Mouse (Mus musculus) lung, adult 2 months (tissue): ENCODE data around the gene Rtcb. TPM values are rescaled to one million over a fixed set of nuclear protein-coding genes. Genes with fewer than 3 reads are reported as not detected.
A peak's percentile ranks its signal among the peaks of the same experiment; 100 is the strongest.

Experiments
- DNase-seq: peaks from one replicate; pipeline ENCODE4 v3.0.0; 2022
- H3K4me1 ChIP-seq: fragments of 200-500 bp; 2 replicates; pipeline ENCODE4 v1.6.1; 2011; ENCODE audit warnings: low read length; ENCODE audit not compliant: control insufficient read depth, insufficient read depth
- H3K4me3 ChIP-seq: fragments of 200-500 bp; replicated peaks from 2 replicates; pipeline ENCODE3; 2011; ENCODE audit warnings: low read depth, mild to moderate bottlenecking, control low read depth, low read length; ENCODE audit errors: extremely low read depth
- CTCF ChIP-seq: fragments of 200-500 bp; IDR thresholded peaks from 2 replicates; pipeline ENCODE4 v1.5.1; 2011; ENCODE audit warnings: mild to moderate bottlenecking, low read length, control low read depth; ENCODE audit not compliant: insufficient read depth
- POLR2A ChIP-seq: fragments of 200-500 bp; IDR thresholded peaks from 2 replicates; pipeline ENCODE4 v1.6.1; 2011; ENCODE audit warnings: low read depth, mild to moderate bottlenecking, control low read depth, low read length, borderline replicate concordance; ENCODE audit errors: extremely low read depth
- WGBS: fragments of 180-500 bp; shearing (Covaris S2); methylation state at CpG from one replicate; pipeline ENCODE4 v1.1.7; 2018; 5-methylcytosine and 5-hydroxymethylcytosine counted together
- polyA plus RNA-seq: library from polyadenylated mRNA; depleted of rRNA; stranded (reverse); fragments of >200 nt; gene quantifications from 2 replicates; pipeline ENCODE4 v1.2.3, GENCODE M21; 2012

Rtcb gene
- polyA plus RNA-seq, 1 experiment = 66.0 TPM

DNA sequence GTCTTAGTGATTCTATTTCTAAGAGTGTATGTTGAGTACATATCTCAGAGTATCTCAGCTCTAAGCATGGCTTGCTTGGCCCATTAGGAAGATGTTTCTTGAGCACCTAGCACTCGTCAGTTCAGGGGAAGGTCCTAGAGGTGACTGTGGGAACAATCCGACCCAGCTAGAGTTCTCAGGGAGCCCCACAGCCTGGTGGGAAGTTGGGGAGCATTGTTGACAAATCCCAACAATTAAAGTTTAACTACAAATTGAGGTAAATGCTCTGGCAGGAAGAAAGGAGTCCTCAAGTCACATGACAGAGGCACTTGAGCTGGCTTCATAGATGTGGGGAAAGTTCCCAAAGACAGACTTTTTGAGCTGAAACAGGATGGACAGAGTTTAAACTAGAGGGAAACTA is 11.1 kb upstream of the Rtcb start:
- 33% methylated on average over 2 of the region's 2 CpGs for WGBS
- TF ChIP-seq CTCF = no peak
- TF ChIP-seq POLR2A = no peak
- H3K4me1 ChIP-seq = no peaks in the 10 kb centered on the region
- DNase-seq = no peak
- no peak overlapping the region for H3K4me3 ChIP-seq

DNA sequence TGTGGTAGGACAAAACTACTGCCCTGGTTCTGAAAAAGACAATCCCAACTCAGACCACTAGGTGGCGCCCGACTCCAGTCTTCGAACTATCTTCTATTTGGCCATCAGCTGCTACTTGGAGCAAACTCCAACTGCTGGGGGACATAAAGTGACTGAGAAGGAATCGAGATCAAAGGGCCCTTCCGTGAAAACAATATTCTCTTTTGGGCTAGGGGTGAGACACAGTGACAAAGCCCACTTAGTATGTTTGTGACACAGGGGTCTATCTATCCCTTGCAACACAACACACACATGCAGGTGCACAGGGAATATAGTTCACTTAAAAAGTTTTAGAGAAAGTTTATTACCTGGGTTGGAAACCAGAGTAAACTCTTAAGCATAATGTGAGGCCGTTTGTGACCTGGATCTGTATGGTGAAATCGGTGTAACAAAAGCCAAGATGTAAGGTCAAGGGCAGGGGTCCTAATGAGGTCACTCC is 10.6 kb upstream of the Rtcb start:
- 13% methylated on average over 7 of the region's 7 CpGs for WGBS
- peak; percentile 79 for DNase-seq
- TF ChIP-seq CTCF (peak; percentile 64), POLR2A (no peak)
- H3K4me3 ChIP-seq = no peak overlapping the region
- H3K4me1 ChIP-seq = no peaks in the 10 kb centered on the region

DNA sequence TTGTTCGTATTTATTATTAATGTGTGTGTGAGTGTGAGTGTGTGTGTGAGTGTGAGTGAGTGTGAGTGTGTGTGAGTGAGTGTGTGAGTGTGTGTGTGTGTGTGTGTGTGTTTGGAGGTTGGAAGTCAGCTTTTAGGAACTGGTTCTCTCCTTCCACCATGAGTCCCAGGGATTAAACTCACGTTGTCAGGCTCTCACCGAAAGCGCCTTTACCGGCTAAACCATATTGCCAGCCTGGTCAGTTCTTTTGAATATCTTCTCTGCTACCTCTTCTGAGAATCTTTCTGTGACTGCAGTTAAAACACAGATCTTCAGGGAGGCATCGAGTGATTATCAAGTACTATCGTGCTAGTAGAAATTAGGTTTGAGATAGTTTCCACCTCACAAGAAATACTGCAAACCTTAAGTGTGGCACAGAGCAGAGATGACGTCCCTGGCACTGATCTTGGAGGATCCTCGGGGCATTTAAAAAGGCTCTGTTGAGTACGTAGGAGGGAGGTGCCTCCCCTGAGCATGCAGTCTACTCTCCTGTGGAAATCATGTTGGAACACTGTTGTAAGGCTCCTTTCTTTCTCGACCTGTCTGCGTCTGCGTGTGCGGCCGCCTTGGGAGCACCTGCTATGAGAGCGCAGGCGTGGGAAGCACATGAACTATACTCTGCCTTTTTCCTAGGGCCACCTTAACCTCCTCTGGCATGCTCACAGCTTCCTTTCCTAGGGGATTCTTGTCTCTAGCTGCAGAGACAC is 10.0 kb upstream of the Rtcb start:
- H3K4me1 ChIP-seq = no peaks in the 10 kb centered on the region; the same call in 1 of the 2 replicates
- DNase-seq = no peak
- TF ChIP-seq CTCF (no peak), POLR2A (no peak)
- 65% methylated on average over 17 of the region's 17 CpGs for WGBS
- no peak overlapping the region for H3K4me3 ChIP-seq

DNA sequence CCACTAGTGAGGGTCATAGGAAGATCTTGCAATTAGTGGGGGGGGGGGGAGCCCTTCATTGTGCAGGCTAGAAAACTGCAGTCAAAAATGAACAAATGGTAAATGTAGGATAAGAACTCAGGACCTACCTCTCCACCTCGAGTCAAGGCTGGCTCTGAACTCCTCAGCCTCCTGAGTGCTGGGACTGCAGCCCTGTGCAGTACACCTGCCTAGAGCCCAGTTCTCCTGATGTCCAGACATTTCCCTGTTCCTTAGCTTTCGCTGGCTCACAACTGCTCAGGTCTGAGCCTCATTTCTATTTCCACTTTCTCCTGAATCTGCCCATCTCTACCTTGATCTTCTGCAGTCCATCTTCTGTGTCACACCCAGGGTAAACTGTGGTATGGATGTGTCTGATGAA is 8.9 kb upstream of the Rtcb start:
- no peaks in the 10 kb centered on the region; the same call in 1 of the 2 replicates for H3K4me1 ChIP-seq
- no peak overlapping the region for H3K4me3 ChIP-seq
- TF ChIP-seq POLR2A (no peak), CTCF (no peak)
- 42% methylated on average over 2 of the region's 2 CpGs for WGBS
- DNase-seq = no peak

DNA sequence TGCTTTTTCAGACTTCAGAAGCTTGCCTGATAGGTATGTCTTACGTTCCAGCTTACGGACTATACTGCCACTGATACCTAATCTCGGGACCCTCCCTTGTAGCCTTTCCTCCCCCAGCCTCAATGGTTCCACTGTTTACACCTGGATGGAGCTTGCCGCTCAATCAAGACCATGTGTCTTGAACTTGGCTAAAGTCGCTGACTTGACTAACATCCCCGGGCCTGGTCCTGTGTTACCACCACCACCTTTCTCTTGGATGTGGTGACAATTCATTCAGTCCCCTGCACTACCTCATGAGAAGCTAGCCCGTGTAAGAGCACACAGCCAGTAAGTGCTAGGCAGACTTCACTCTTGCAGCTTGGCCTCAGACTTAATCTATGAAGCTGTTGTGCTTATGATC is 6.7 kb upstream of the Rtcb start:
- no peak for DNase-seq
- Histone ChIP-seq H3K4me1 (no peaks in the 10 kb centered on the region; the same call in 1 of the 2 replicates), H3K4me3 (no peak overlapping the region)
- TF ChIP-seq POLR2A (no peak), CTCF (no peak)
- WGBS = 84% methylated on average over 7 of the region's 7 CpGs

DNA sequence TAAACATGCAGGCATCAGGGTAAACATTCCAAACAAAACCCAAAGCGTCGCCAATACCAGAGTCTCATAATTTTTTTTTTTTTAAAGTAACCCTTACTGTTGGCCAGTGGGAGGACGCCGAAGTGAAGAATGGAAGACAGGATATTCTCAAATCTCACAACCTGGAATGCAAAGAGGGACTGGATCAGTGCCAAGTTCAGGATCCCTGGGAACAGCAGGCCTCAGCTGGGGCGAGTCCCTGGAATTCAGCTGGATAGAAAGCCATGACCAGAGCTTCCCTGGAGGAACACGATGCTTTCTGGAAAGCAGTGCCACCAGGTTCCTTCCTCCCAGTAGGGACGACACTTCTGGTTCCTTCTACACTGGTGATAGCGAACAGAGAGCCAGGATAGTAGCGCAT is 5.3 kb upstream of the Rtcb start:
- no peak for DNase-seq
- no peak for TF ChIP-seq CTCF
- no peak for TF ChIP-seq POLR2A
- WGBS = 42% methylated on average over 9 of the region's 9 CpGs
- Histone ChIP-seq H3K4me3 (no peak overlapping the region), H3K4me1 (no peaks in the 10 kb centered on the region; the same call in 1 of the 2 replicates)

DNA sequence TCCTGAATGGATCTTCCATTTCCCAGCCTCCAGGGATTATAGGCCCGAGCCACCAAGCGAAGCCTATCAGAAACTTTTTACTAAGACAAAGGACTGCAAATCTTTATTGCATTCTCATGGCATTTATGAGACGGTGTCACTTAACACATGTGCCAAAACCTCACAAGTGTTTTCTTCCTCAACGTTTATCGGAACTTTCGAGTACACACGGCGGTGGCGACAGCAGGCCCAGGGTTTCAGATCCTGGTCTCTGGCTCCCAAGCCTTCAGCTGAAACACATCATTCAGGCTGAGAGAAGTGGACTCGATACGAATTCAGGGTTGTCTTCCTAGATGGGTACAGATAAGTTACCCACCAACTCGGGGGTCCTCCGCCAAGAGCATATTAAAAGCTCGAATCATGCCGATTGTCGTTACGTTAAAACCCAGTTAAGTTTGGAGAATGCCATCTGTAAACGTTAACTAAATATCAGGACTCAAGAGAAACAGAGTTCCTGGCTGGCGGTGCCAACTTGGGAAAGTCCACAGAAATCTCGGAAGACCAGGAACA is 678 bp downstream of the Rtcb start:
- TF ChIP-seq POLR2A = no peak
- TF ChIP-seq CTCF = no peak
- H3K4me3 ChIP-seq = peak overlapping the region; percentile 84
- DNase-seq = peak; percentile 9
- peaks cover 3% of the 10 kb centered on the region; the same call in 1 of the 2 replicates for H3K4me1 ChIP-seq
- WGBS = 2% methylated on average over 20 of the region's 20 CpGs

DNA sequence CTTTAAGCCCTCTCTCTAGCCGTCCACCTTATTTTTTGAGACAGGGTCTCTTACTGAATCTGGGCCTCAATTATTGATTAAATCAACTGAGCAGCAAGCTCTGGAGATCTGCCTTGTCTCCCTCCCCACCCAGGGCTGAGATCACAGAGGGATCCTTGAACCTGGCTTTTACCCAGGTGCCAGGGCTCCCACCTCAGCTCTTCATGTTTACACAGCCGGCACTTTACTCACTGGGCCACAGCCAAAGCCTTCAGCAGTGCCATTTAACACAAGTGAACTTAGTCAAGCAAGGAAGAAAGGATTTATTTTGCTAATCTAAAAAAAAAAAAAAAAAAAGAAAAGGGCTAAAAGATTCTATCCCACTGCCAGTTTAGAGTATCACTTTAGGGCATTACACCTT is 3.2 kb downstream of the Rtcb start:
- peak; percentile 15 for DNase-seq
- Histone ChIP-seq H3K4me3 (no peak overlapping the region), H3K4me1 (peaks cover 3% of the 10 kb centered on the region; the same call in 1 of the 2 replicates)
- 40% methylated on average over 2 of the region's 2 CpGs for WGBS
- TF ChIP-seq CTCF = no peak
- TF ChIP-seq POLR2A = no peak

DNA sequence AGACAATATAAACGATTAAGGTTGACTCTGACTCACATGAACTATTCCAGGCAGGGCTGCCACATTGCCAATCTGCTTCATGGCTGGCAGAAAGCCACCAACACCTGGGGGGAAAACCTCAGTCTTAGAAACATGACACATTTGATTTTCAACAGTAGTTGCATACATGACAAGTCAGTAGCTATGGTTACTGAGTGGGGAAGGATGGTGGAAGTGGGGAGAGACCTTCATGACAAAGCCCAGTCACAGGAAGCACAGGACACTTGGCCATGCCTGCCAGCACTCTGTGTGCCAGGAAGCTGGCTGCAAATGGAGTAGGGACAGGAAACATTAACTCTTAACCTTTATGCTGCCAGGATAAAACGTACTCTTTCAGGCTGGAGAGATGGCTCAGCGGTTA is 4.2 kb downstream of the Rtcb start:
- Histone ChIP-seq H3K4me3 (no peak overlapping the region), H3K4me1 (peaks cover 3% of the 10 kb centered on the region; the same call in 1 of the 2 replicates)
- TF ChIP-seq POLR2A = no peak
- TF ChIP-seq CTCF = no peak
- WGBS = 33% methylated on average over 3 of the region's 3 CpGs
- DNase-seq = no peak
